Mouse (Mus musculus): ENCODE data around the gene Crtac1. TPM values are rescaled to one million over a fixed set of nuclear protein-coding genes. Genes with fewer than 3 reads are reported as not detected.

The Crtac1 gene
- polyA plus RNA-seq, 1 experiment from 2014 or later, result 43.8 TPM

GRCm38 (mm10) chr19:42454006-42454405 lies 22.4 kb upstream of the Crtac1 start:
- Histone ChIP-seq H3K9me3 (ENCODE audit: control insufficient read depth, low read length) (no peaks in the 10 kb centered on the region), H3K27me3 (ENCODE audit: control insufficient read depth, insufficient read depth, low read length) (no peaks in the 10 kb centered on the region), H3K9ac (no peak overlapping the region), H3K4me3 (replicated peaks; ENCODE audit: low read length) (no peak overlapping the region), H3K27ac (no peak overlapping the region), H3K36me3 (replicated peaks; ENCODE audit: control insufficient read depth, insufficient read depth) (no peaks in the 10 kb centered on the region), H3K4me2 (replicated peaks) (no peak overlapping the region), H3K4me1 (replicated peaks; ENCODE audit: control insufficient read depth, insufficient read depth, low read length) (no peaks in the 10 kb centered on the region)
- ATAC-seq (ENCODE audit: low FRiP score) (no peak), DNase-seq (ENCODE audit: low spot score) (no peak)
- WGBS, result 92% methylated on average over 9 of the region's 9 CpGs

DNA sequence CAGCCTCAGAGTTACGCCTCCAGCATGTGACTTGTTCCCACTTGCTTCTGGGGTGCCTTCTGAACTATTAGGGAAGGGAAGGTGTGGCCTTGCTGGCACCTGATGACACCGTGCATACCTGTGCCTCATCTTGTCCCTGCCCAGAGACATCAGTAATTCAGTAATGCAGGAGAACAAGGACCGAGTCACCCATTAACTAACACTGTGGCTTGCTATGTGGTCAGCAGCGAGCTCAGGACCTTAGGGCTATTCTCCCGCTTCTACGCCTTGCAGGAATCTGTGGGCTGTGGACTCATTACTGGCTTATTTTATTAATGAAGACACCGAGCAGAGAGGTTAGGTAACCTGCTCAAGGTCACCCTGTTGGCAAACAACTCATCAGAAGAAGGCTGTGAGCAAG lies 21.0 kb upstream of the Crtac1 start:
- Histone ChIP-seq H3K9me3 (ENCODE audit: control insufficient read depth, low read length) (no peaks in the 10 kb centered on the region), H3K4me1 (replicated peaks; ENCODE audit: control insufficient read depth, insufficient read depth, low read length) (no peaks in the 10 kb centered on the region), H3K4me2 (replicated peaks) (no peak overlapping the region), H3K27ac (no peak overlapping the region), H3K27me3 (ENCODE audit: control insufficient read depth, insufficient read depth, low read length) (no peaks in the 10 kb centered on the region), H3K4me3 (replicated peaks; ENCODE audit: low read length) (no peak overlapping the region), H3K36me3 (replicated peaks; ENCODE audit: control insufficient read depth, insufficient read depth) (no peaks in the 10 kb centered on the region), H3K9ac (no peak overlapping the region)
- ATAC-seq (ENCODE audit: low FRiP score) (no peak), DNase-seq (ENCODE audit: low spot score) (no peak)
- WGBS, result 83% methylated on average over 7 of the region's 7 CpGs

DNA sequence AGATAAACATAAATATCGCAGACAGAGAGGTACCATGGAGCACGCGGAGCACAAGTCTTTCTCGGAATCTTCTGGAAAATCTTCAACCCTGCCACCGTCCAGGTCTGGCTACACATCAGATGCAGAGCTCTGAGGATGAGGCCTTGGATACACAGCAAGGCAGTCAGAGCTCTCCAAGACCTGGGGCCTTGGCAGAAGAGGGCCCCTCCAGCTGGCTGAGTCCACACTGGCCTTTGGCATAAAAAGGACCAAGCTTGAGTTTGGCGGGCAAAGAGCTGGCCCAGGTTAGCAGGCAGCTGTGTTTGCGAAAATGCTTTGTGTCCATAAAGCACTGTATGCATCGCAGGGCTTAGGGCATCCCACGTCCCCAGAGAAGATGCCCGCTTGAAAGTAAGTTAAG lies 17.0 kb upstream of the Crtac1 start:
- H3K4me2 ChIP-seq (replicated peaks), result no peak overlapping the region
- no peak for DNase-seq (ENCODE audit: low spot score)
- H3K36me3 ChIP-seq (replicated peaks; ENCODE audit: control insufficient read depth, insufficient read depth), result no peaks in the 10 kb centered on the region
- H3K27me3 ChIP-seq (ENCODE audit: control insufficient read depth, insufficient read depth, low read length), result no peaks in the 10 kb centered on the region
- H3K27ac ChIP-seq, result no peak overlapping the region
- H3K9me3 ChIP-seq (ENCODE audit: control insufficient read depth, low read length), result no peaks in the 10 kb centered on the region
- ATAC-seq (ENCODE audit: low FRiP score), result no peak
- no peaks in the 10 kb centered on the region for H3K4me1 ChIP-seq (replicated peaks; ENCODE audit: control insufficient read depth, insufficient read depth, low read length)
- 94% methylated on average over 10 of the region's 10 CpGs for WGBS
- no peak overlapping the region for H3K9ac ChIP-seq
- H3K4me3 ChIP-seq (replicated peaks; ENCODE audit: low read length), result no peak overlapping the region

DNA sequence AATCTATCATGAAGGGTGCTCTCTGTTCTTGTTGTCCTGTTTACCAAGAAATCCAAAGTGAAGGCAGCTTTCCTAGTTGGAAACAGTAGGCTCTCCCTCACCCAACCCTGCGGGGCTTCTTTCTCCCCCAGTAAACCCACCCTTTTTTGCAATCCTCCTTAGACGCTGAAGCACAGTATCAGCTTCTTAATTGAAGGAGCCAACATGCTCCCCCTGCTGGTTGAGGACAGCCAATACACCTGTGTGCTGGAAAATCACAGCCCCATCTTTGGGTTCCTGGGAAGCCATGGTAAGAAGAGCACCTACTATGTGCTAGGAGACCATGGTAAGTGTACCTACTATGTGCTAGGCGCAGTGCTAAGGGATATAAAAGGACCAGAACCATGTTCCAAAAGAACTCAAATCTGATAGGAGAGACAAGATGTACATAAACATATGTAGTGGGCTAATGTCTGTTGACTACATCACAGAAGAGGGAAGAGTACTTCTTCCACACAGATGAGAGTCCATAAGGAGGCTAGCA lies 12.4 kb upstream of the Crtac1 start:
- no peaks in the 10 kb centered on the region for H3K36me3 ChIP-seq (replicated peaks; ENCODE audit: control insufficient read depth, insufficient read depth)
- H3K4me2 ChIP-seq (replicated peaks), result no peak overlapping the region
- no peaks in the 10 kb centered on the region for H3K4me1 ChIP-seq (replicated peaks; ENCODE audit: control insufficient read depth, insufficient read depth, low read length)
- DNase-seq (ENCODE audit: low spot score), result peak; percentile 78
- ATAC-seq (ENCODE audit: low FRiP score), result no peak
- 12% methylated on average over 3 of the region's 3 CpGs for WGBS
- no peak overlapping the region for H3K9ac ChIP-seq
- H3K27ac ChIP-seq, result no peak overlapping the region
- no peak overlapping the region for H3K4me3 ChIP-seq (replicated peaks; ENCODE audit: low read length)
- H3K9me3 ChIP-seq (ENCODE audit: control insufficient read depth, low read length), result no peaks in the 10 kb centered on the region
- no peaks in the 10 kb centered on the region for H3K27me3 ChIP-seq (ENCODE audit: control insufficient read depth, insufficient read depth, low read length)

DNA sequence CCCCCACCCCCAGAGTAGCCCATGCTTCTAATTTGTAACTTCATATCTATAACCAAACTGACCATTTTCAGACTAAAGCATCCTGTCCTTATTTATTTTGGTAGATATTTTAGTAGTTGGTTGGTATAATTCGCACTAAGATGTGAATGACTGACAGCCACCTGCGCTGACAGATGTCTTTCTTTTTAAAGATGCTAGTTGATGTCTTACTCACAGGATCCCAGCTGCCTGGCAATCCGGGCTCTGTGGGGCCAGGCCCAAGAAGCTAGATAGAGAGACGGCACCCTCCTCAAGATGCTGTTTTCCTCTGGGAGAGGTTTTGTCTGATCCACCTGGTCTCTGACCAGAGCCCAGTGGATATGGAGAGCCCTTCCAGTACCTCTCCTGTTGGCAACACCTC lies 11.7 kb upstream of the Crtac1 start:
- DNase-seq (ENCODE audit: low spot score), result no peak
- H3K4me2 ChIP-seq (replicated peaks), result no peak overlapping the region
- no peak overlapping the region for H3K4me3 ChIP-seq (replicated peaks; ENCODE audit: low read length)
- WGBS, result 71% methylated on average over 4 of the region's 4 CpGs
- no peak overlapping the region for H3K27ac ChIP-seq
- no peak for ATAC-seq (ENCODE audit: low FRiP score)
- H3K4me1 ChIP-seq (replicated peaks; ENCODE audit: control insufficient read depth, insufficient read depth, low read length), result no peaks in the 10 kb centered on the region
- H3K9me3 ChIP-seq (ENCODE audit: control insufficient read depth, low read length), result no peaks in the 10 kb centered on the region
- H3K27me3 ChIP-seq (ENCODE audit: control insufficient read depth, insufficient read depth, low read length), result no peaks in the 10 kb centered on the region
- no peak overlapping the region for H3K9ac ChIP-seq
- H3K36me3 ChIP-seq (replicated peaks; ENCODE audit: control insufficient read depth, insufficient read depth), result no peaks in the 10 kb centered on the region

DNA sequence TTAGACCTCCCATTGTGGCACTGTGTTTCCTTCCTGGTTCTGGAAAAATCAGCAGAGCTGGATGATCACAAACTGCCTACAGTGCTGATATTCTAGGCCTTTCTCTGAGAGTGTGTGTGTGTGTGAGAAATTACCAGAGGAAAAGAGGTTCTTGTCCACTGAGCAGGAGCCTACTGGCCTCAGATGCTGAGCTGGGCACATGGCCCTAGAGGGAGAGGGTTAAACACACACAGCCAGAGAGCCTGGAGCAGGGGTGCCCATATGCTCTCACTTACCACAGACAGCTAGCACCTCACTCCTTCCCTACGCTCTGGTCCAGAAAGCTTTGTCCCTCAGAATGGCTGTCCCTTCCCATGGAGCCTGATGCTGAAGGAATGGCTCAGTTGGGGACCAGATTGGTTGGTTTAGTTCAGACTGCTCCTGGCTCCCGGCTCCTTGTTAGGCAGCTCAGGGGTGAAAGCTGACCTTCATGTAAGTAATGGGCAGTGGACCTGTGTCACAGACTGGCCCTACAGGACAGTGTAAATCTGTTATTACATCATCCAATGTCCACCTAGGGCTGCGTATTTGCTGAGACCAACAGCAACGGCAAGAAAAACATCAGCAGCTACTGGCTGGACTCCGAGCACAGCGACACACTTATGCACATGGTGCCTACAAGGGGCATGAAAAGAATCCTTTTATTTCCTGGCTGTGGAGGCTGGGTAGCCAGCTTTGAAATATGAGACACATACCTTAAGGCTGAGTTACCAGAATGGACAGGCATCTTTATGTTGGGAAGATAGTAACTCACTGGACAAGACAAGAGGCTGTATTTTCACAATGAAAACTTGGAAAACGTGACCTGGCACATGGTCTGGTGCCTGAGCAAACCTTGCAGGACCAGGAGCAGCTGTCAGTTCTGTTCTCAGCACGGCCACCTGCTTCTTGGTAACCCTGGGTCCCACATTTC lies 10.9 kb upstream of the Crtac1 start:
- Histone ChIP-seq H3K27ac (no peak overlapping the region), H3K4me1 (replicated peaks; ENCODE audit: control insufficient read depth, insufficient read depth, low read length) (no peaks in the 10 kb centered on the region), H3K27me3 (ENCODE audit: control insufficient read depth, insufficient read depth, low read length) (no peaks in the 10 kb centered on the region), H3K9me3 (ENCODE audit: control insufficient read depth, low read length) (no peaks in the 10 kb centered on the region), H3K4me3 (replicated peaks; ENCODE audit: low read length) (no peak overlapping the region), H3K9ac (no peak overlapping the region), H3K4me2 (replicated peaks) (no peak overlapping the region), H3K36me3 (replicated peaks; ENCODE audit: control insufficient read depth, insufficient read depth) (no peaks in the 10 kb centered on the region)
- 66% methylated on average over 8 of the region's 8 CpGs for WGBS
- no peak for DNase-seq (ENCODE audit: low spot score)
- no peak for ATAC-seq (ENCODE audit: low FRiP score)

- DNase-seq (ENCODE audit: low spot score) (peak; percentile 62), ATAC-seq (ENCODE audit: low FRiP score) (no peak)
- H3K4me1 ChIP-seq (replicated peaks; ENCODE audit: control insufficient read depth, insufficient read depth, low read length), result no peaks in the 10 kb centered on the region
- peaks cover 2% of the 10 kb centered on the region; the same call in 1 of the 2 replicates for H3K27me3 ChIP-seq (ENCODE audit: control insufficient read depth, insufficient read depth, low read length)
- H3K27ac ChIP-seq, result no peak overlapping the region
- H3K4me3 ChIP-seq (replicated peaks; ENCODE audit: low read length), result no peak overlapping the region
- WGBS, result 35% methylated on average over 3 of the region's 3 CpGs
- no peak overlapping the region for H3K4me2 ChIP-seq (replicated peaks)
- H3K9me3 ChIP-seq (ENCODE audit: control insufficient read depth, low read length), result no peaks in the 10 kb centered on the region
- H3K36me3 ChIP-seq (replicated peaks; ENCODE audit: control insufficient read depth, insufficient read depth), result no peaks in the 10 kb centered on the region
- H3K9ac ChIP-seq, result no peak overlapping the region
Measured at GRCm38 (mm10) chr19:42440089-42440488, 8.5 kb upstream of the Crtac1 start.

GRCm38 (mm10) chr19:42439353-42439752 lies 7.8 kb upstream of the Crtac1 start:
- ATAC-seq (ENCODE audit: low FRiP score), result no peak
- H3K4me1 ChIP-seq (replicated peaks; ENCODE audit: control insufficient read depth, insufficient read depth, low read length), result no peaks in the 10 kb centered on the region
- 77% methylated on average over 9 of the region's 9 CpGs for WGBS
- H3K27ac ChIP-seq, result no peak overlapping the region
- no peak overlapping the region for H3K9ac ChIP-seq
- H3K4me3 ChIP-seq (replicated peaks; ENCODE audit: low read length), result no peak overlapping the region
- peaks cover 9% of the 10 kb centered on the region for H3K27me3 ChIP-seq (ENCODE audit: control insufficient read depth, insufficient read depth, low read length)
- no peak for DNase-seq (ENCODE audit: low spot score)
- no peaks in the 10 kb centered on the region for H3K36me3 ChIP-seq (replicated peaks; ENCODE audit: control insufficient read depth, insufficient read depth)
- no peak overlapping the region for H3K4me2 ChIP-seq (replicated peaks)
- no peaks in the 10 kb centered on the region for H3K9me3 ChIP-seq (ENCODE audit: control insufficient read depth, low read length)

DNA sequence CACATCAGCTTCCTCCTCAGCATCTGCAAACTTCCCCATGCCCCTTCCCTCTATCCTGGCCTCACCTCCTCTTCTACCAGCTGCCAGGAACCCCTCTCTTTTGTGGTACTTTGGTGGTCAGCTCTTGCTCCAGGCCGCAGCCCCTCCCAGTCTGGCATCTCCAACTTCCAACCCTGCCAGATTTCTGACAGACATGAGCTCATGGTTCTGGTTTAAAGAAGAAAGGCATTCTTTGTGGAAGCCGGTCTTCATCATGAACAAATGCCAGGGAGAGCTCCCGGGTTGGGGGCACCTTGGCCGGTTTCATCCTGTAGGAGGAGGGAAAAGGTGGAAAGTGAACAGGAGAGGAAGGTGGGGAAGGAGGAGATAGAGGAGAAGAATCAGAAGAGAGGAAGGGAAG lies 4.0 kb upstream of the Crtac1 start:
- Histone ChIP-seq H3K9me3 (ENCODE audit: control insufficient read depth, low read length) (no peaks in the 10 kb centered on the region), H3K36me3 (replicated peaks; ENCODE audit: control insufficient read depth, insufficient read depth) (no peaks in the 10 kb centered on the region), H3K4me1 (replicated peaks; ENCODE audit: control insufficient read depth, insufficient read depth, low read length) (peaks cover 16% of the 10 kb centered on the region), H3K27me3 (ENCODE audit: control insufficient read depth, insufficient read depth, low read length) (peaks cover 17% of the 10 kb centered on the region), H3K4me2 (replicated peaks) (no peak overlapping the region), H3K9ac (no peak overlapping the region), H3K27ac (no peak overlapping the region), H3K4me3 (replicated peaks; ENCODE audit: low read length) (no peak overlapping the region)
- 50% methylated on average over 4 of the region's 4 CpGs for WGBS
- DNase-seq (ENCODE audit: low spot score), result no peak
- ATAC-seq (ENCODE audit: low FRiP score), result no peak
